Mouse (Mus musculus): ENCODE measurements at regions not wholly inside any gene's neighbourhood (a gene's known extent, or its start where the extent isn't known, plus 50 kb on each side); places are given as distances from the start of the nearest gene placed in this dataset.

GRCm38 (mm10) chr1:71900106-71901074 lies 247.4 kb upstream of the Fn1 start:
- ATAC-seq (ENCODE audit: low read depth) = no peak
- Histone ChIP-seq H3K4me2 (ENCODE audit: low read depth, low read length) (no peak overlapping the region), H3K27ac (ENCODE audit: low read depth, low read length) (no peak overlapping the region), H3K36me3 (ENCODE audit: control insufficient read depth, insufficient read depth, low read length) (no peaks in the 10 kb centered on the region), H3K27me3 (ENCODE audit: control insufficient read depth, insufficient read depth, low read length) (no peaks in the 10 kb centered on the region), H3K4me3 (ENCODE audit: low read depth, low read length) (no peak overlapping the region), H3K4me1 (ENCODE audit: control insufficient read depth, insufficient read depth, low read length) (no peaks in the 10 kb centered on the region), H3K9ac (replicated peaks; ENCODE audit: low read depth, low read length) (no peak overlapping the region), H3K9me3 (ENCODE audit: control insufficient read depth, low read length) (no peaks in the 10 kb centered on the region)
- 80% methylated on average over 8 of the region's 9 CpGs for WGBS

GRCm38 (mm10) chr1:71899128-71899527 lies 246.1 kb upstream of the Fn1 start:
- no peaks in the 10 kb centered on the region for H3K27me3 ChIP-seq (ENCODE audit: control insufficient read depth, insufficient read depth, low read length)
- H3K9ac ChIP-seq (replicated peaks; ENCODE audit: low read depth, low read length) = no peak overlapping the region
- H3K4me2 ChIP-seq (ENCODE audit: low read depth, low read length) = no peak overlapping the region
- H3K27ac ChIP-seq (ENCODE audit: low read depth, low read length) = no peak overlapping the region
- ATAC-seq (ENCODE audit: low read depth) = no peak
- no peaks in the 10 kb centered on the region for H3K4me1 ChIP-seq (ENCODE audit: control insufficient read depth, insufficient read depth, low read length)
- no peaks in the 10 kb centered on the region for H3K36me3 ChIP-seq (ENCODE audit: control insufficient read depth, insufficient read depth, low read length)
- 84% methylated on average over 8 of the region's 8 CpGs for WGBS
- H3K9me3 ChIP-seq (ENCODE audit: control insufficient read depth, low read length) = no peaks in the 10 kb centered on the region
- H3K4me3 ChIP-seq (ENCODE audit: low read depth, low read length) = no peak overlapping the region

- 79% methylated on average over 6 of the region's 6 CpGs for WGBS
- Histone ChIP-seq H3K27ac (ENCODE audit: low read depth, low read length) (no peak overlapping the region), H3K36me3 (ENCODE audit: control insufficient read depth, insufficient read depth, low read length) (no peaks in the 10 kb centered on the region), H3K27me3 (ENCODE audit: control insufficient read depth, insufficient read depth, low read length) (no peaks in the 10 kb centered on the region), H3K9me3 (ENCODE audit: control insufficient read depth, low read length) (no peaks in the 10 kb centered on the region), H3K4me1 (ENCODE audit: control insufficient read depth, insufficient read depth, low read length) (no peaks in the 10 kb centered on the region), H3K4me2 (ENCODE audit: low read depth, low read length) (no peak overlapping the region), H3K9ac (replicated peaks; ENCODE audit: low read depth, low read length) (no peak overlapping the region), H3K4me3 (ENCODE audit: low read depth, low read length) (no peak overlapping the region)
- no peak for ATAC-seq (ENCODE audit: low read depth)
Measured at GRCm38 (mm10) chr1:71898198-71898597, 245.2 kb upstream of the Fn1 start.

- no peak overlapping the region for H3K27ac ChIP-seq (ENCODE audit: low read depth, low read length)
- WGBS = 71% methylated on average over 8 of the region's 8 CpGs
- no peak for ATAC-seq (ENCODE audit: low read depth)
Measured at GRCm38 (mm10) chr1:71897464-71898051, 244.6 kb upstream of the Fn1 start.

GRCm38 (mm10) chr1:71896141-71896725 lies 243.2 kb upstream of the Fn1 start:
- no peaks in the 10 kb centered on the region for H3K4me1 ChIP-seq (ENCODE audit: control insufficient read depth, insufficient read depth, low read length)
- H3K36me3 ChIP-seq (ENCODE audit: control insufficient read depth, insufficient read depth, low read length) = no peaks in the 10 kb centered on the region
- H3K9ac ChIP-seq (replicated peaks; ENCODE audit: low read depth, low read length) = no peak overlapping the region
- H3K4me2 ChIP-seq (ENCODE audit: low read depth, low read length) = no peak overlapping the region
- H3K4me3 ChIP-seq (ENCODE audit: low read depth, low read length) = no peak overlapping the region
- WGBS = 58% methylated on average over 11 of the region's 11 CpGs
- ATAC-seq (ENCODE audit: low read depth) = no peak
- no peaks in the 10 kb centered on the region for H3K27me3 ChIP-seq (ENCODE audit: control insufficient read depth, insufficient read depth, low read length)
- no peaks in the 10 kb centered on the region for H3K9me3 ChIP-seq (ENCODE audit: control insufficient read depth, low read length)
- no peak overlapping the region for H3K27ac ChIP-seq (ENCODE audit: low read depth, low read length)

More at GRCm38 (mm10) chr1:71897464-71898051, 244.6 kb upstream of the Fn1 start:
- H3K4me3 ChIP-seq (ENCODE audit: low read depth, low read length) = no peak overlapping the region
- H3K9me3 ChIP-seq (ENCODE audit: control insufficient read depth, low read length) = no peaks in the 10 kb centered on the region
- no peaks in the 10 kb centered on the region for H3K4me1 ChIP-seq (ENCODE audit: control insufficient read depth, insufficient read depth, low read length)
- H3K36me3 ChIP-seq (ENCODE audit: control insufficient read depth, insufficient read depth, low read length) = no peaks in the 10 kb centered on the region
- no peak overlapping the region for H3K4me2 ChIP-seq (ENCODE audit: low read depth, low read length)
- no peak overlapping the region for H3K9ac ChIP-seq (replicated peaks; ENCODE audit: low read depth, low read length)
- H3K27me3 ChIP-seq (ENCODE audit: control insufficient read depth, insufficient read depth, low read length) = no peaks in the 10 kb centered on the region

GRCm38 (mm10) chr1:71893636-71894035 lies 240.6 kb upstream of the Fn1 start:
- Histone ChIP-seq H3K36me3 (ENCODE audit: control insufficient read depth, insufficient read depth, low read length) (no peaks in the 10 kb centered on the region), H3K9ac (replicated peaks; ENCODE audit: low read depth, low read length) (no peak overlapping the region), H3K4me1 (ENCODE audit: control insufficient read depth, insufficient read depth, low read length) (no peaks in the 10 kb centered on the region), H3K27ac (ENCODE audit: low read depth, low read length) (no peak overlapping the region), H3K4me2 (ENCODE audit: low read depth, low read length) (no peak overlapping the region), H3K9me3 (ENCODE audit: control insufficient read depth, low read length) (no peaks in the 10 kb centered on the region), H3K27me3 (ENCODE audit: control insufficient read depth, insufficient read depth, low read length) (no peaks in the 10 kb centered on the region), H3K4me3 (ENCODE audit: low read depth, low read length) (no peak overlapping the region)
- 89% methylated on average over 5 of the region's 5 CpGs for WGBS
- ATAC-seq (ENCODE audit: low read depth) = no peak

GRCm38 (mm10) chr1:71887809-71888208 lies 234.8 kb upstream of the Fn1 start:
- no peaks in the 10 kb centered on the region for H3K9me3 ChIP-seq (ENCODE audit: control insufficient read depth, low read length)
- 97% methylated on average over 3 of the region's 3 CpGs for WGBS
- no peak overlapping the region for H3K4me2 ChIP-seq (ENCODE audit: low read depth, low read length)
- no peak overlapping the region for H3K9ac ChIP-seq (replicated peaks; ENCODE audit: low read depth, low read length)
- H3K27me3 ChIP-seq (ENCODE audit: control insufficient read depth, insufficient read depth, low read length) = no peaks in the 10 kb centered on the region
- no peak for ATAC-seq (ENCODE audit: low read depth)
- 0 out of 2 replicates have a peak, but pooled peaks cover 4% of the 10 kb centered on the region for H3K4me1 ChIP-seq (ENCODE audit: control insufficient read depth, insufficient read depth, low read length)
- no peaks in the 10 kb centered on the region for H3K36me3 ChIP-seq (ENCODE audit: control insufficient read depth, insufficient read depth, low read length)
- no peak overlapping the region for H3K27ac ChIP-seq (ENCODE audit: low read depth, low read length)
- H3K4me3 ChIP-seq (ENCODE audit: low read depth, low read length) = no peak overlapping the region

- Histone ChIP-seq H3K27ac (ENCODE audit: low read depth, low read length) (no peak overlapping the region), H3K4me3 (ENCODE audit: low read depth, low read length) (no peak overlapping the region), H3K27me3 (ENCODE audit: control insufficient read depth, insufficient read depth, low read length) (no peaks in the 10 kb centered on the region), H3K9me3 (ENCODE audit: control insufficient read depth, low read length) (no peaks in the 10 kb centered on the region), H3K4me1 (ENCODE audit: control insufficient read depth, insufficient read depth, low read length) (0 out of 2 replicates have a peak, but pooled peaks cover 4% of the 10 kb centered on the region), H3K9ac (replicated peaks; ENCODE audit: low read depth, low read length) (no peak overlapping the region), H3K4me2 (ENCODE audit: low read depth, low read length) (no peak overlapping the region), H3K36me3 (ENCODE audit: control insufficient read depth, insufficient read depth, low read length) (no peaks in the 10 kb centered on the region)
- WGBS = 82% methylated on average over 6 of the region's 6 CpGs
- no peak for ATAC-seq (ENCODE audit: low read depth)
Measured at GRCm38 (mm10) chr1:71886903-71887302, 233.9 kb upstream of the Fn1 start.

GRCm38 (mm10) chr1:71886233-71886632 lies 233.2 kb upstream of the Fn1 start:
- ATAC-seq (ENCODE audit: low read depth) = no peak
- no peak overlapping the region for H3K4me3 ChIP-seq (ENCODE audit: low read depth, low read length)
- 0 out of 2 replicates have a peak, but pooled peaks cover 4% of the 10 kb centered on the region for H3K4me1 ChIP-seq (ENCODE audit: control insufficient read depth, insufficient read depth, low read length)
- no peaks in the 10 kb centered on the region for H3K27me3 ChIP-seq (ENCODE audit: control insufficient read depth, insufficient read depth, low read length)
- H3K4me2 ChIP-seq (ENCODE audit: low read depth, low read length) = no peak overlapping the region
- WGBS = 44% methylated on average over 5 of the region's 5 CpGs
- H3K27ac ChIP-seq (ENCODE audit: low read depth, low read length) = no peak overlapping the region
- H3K9me3 ChIP-seq (ENCODE audit: control insufficient read depth, low read length) = no peaks in the 10 kb centered on the region
- no peak overlapping the region for H3K9ac ChIP-seq (replicated peaks; ENCODE audit: low read depth, low read length)
- H3K36me3 ChIP-seq (ENCODE audit: control insufficient read depth, insufficient read depth, low read length) = no peaks in the 10 kb centered on the region
